Mouse (Mus musculus): ENCODE measurements around the gene Slc9a7. TPM values are rescaled to one million over a fixed set of nuclear protein-coding genes. Genes with fewer than 3 reads are reported as not detected.

Gene Slc9a7
- polyA plus RNA-seq, 1 experiment from 2014 or later, result 6.1 TPM

- no peak overlapping the region for H3K4me3 ChIP-seq
- no peak overlapping the region for H3K27ac ChIP-seq
- no peak overlapping the region for H3K9ac ChIP-seq
- no peak overlapping the region for H3K4me2 ChIP-seq
- no peaks in the 10 kb centered on the region for H3K9me3 ChIP-seq
- ATAC-seq (ENCODE audit: low FRiP score), result no peak
- WGBS, result 90% methylated on average over 3 of the region's 3 CpGs
- H3K27me3 ChIP-seq, result no peaks in the 10 kb centered on the region
- no peaks in the 10 kb centered on the region for H3K4me1 ChIP-seq (replicated peaks)
- H3K36me3 ChIP-seq, result no peaks in the 10 kb centered on the region
These were observed 21.6 kb downstream of the Slc9a7 start for GRCm38 (mm10) chrX:20269980-20270379.

GRCm38 (mm10) chrX:20264370-20264769, 27.2 kb downstream of the Slc9a7 start:
- no peaks in the 10 kb centered on the region for H3K4me1 ChIP-seq (replicated peaks)
- WGBS, result 92% methylated on average over 2 of the region's 2 CpGs
- H3K4me3 ChIP-seq, result no peak overlapping the region
- H3K9ac ChIP-seq, result no peak overlapping the region
- no peaks in the 10 kb centered on the region for H3K27me3 ChIP-seq
- no peaks in the 10 kb centered on the region for H3K9me3 ChIP-seq
- no peak overlapping the region for H3K27ac ChIP-seq
- no peaks in the 10 kb centered on the region for H3K36me3 ChIP-seq
- no peak overlapping the region for H3K4me2 ChIP-seq
- ATAC-seq (ENCODE audit: low FRiP score), result no peak

GRCm38 (mm10) chrX:20228102-20228501, 63.5 kb downstream of the Slc9a7 start:
- Histone ChIP-seq H3K4me1 (replicated peaks) (no peaks in the 10 kb centered on the region), H3K27me3 (no peaks in the 10 kb centered on the region), H3K9me3 (no peaks in the 10 kb centered on the region), H3K4me3 (no peak overlapping the region), H3K36me3 (no peaks in the 10 kb centered on the region), H3K27ac (no peak overlapping the region), H3K9ac (no peak overlapping the region), H3K4me2 (no peak overlapping the region)
- no peak for ATAC-seq (ENCODE audit: low FRiP score)

- H3K4me3 ChIP-seq, result no peak overlapping the region
- ATAC-seq (ENCODE audit: low FRiP score), result no peak
- no peaks in the 10 kb centered on the region for H3K27me3 ChIP-seq
- H3K9ac ChIP-seq, result no peak overlapping the region
- no peaks in the 10 kb centered on the region for H3K36me3 ChIP-seq
- H3K4me1 ChIP-seq (replicated peaks), result no peaks in the 10 kb centered on the region
- H3K27ac ChIP-seq, result no peak overlapping the region
- no peaks in the 10 kb centered on the region for H3K9me3 ChIP-seq
- no peak overlapping the region for H3K4me2 ChIP-seq
- WGBS, result 94% methylated on average over 2 of the region's 2 CpGs
These were observed 70.1 kb downstream of the Slc9a7 start for GRCm38 (mm10) chrX:20221486-20221885.

DNA sequence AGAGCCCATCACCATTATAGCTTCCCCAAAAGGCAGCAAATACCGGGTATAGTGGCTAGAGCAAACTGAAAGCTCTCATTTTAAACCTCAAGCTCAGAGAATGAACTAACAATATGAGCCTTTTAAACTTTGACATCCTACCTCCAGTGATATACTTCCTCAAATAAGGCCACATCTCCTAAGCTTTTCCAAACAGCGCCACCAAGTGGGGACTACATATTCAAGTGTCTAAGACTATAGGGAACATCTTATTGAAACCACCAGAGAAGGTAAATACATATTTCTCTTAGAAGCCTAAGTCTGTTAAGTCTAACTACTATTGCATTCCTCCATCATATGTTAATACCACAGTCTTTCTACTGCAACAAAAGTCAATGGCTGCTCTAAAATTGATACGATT, 106.0 kb downstream of the Slc9a7 start:
- WGBS, result 72% methylated on average over 3 of the region's 3 CpGs
- no peak for ATAC-seq (ENCODE audit: low FRiP score)

DNA sequence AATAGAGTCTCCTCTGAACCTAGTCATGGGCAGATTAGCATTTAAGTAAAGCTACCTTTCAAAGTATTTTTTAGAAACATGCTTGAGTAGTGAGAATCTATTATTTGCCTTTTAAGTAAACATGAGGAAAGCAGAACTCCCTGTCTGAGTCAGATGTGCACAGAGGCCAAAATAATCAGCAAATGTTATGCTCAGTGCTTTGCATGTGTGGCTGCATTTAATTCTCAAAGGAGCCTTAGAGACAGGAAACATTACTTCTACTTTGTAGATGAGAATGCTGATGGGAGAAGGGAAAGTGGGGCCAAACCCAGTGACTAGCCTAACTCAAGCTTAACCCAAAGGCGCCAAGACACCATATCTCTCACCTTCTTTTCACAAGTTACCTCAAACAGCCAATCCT, 114.8 kb downstream of the Slc9a7 start:
- Histone ChIP-seq H3K4me3 (no peak overlapping the region), H3K27ac (no peak overlapping the region), H3K9ac (no peak overlapping the region), H3K4me1 (replicated peaks) (no peaks in the 10 kb centered on the region), H3K36me3 (no peaks in the 10 kb centered on the region), H3K9me3 (no peaks in the 10 kb centered on the region), H3K27me3 (no peaks in the 10 kb centered on the region), H3K4me2 (no peak overlapping the region)
- WGBS, result 85% methylated on average over 1 of the region's 1 CpGs
- ATAC-seq (ENCODE audit: low FRiP score), result no peak

More for the DNA sequence above, 106.0 kb downstream of the Slc9a7 start:
- no peak overlapping the region for H3K9ac ChIP-seq
- H3K27ac ChIP-seq, result no peak overlapping the region
- H3K9me3 ChIP-seq, result no peaks in the 10 kb centered on the region
- no peak overlapping the region for H3K4me2 ChIP-seq
- no peak overlapping the region for H3K4me3 ChIP-seq
- no peaks in the 10 kb centered on the region for H3K4me1 ChIP-seq (replicated peaks)
- no peaks in the 10 kb centered on the region for H3K27me3 ChIP-seq
- no peaks in the 10 kb centered on the region for H3K36me3 ChIP-seq

GRCm38 (mm10) chrX:20168430-20168829, 123.2 kb downstream of the Slc9a7 start:
- Histone ChIP-seq H3K27me3 (no peaks in the 10 kb centered on the region), H3K36me3 (no peaks in the 10 kb centered on the region), H3K9ac (no peak overlapping the region), H3K27ac (no peak overlapping the region), H3K4me3 (no peak overlapping the region), H3K9me3 (no peaks in the 10 kb centered on the region), H3K4me2 (no peak overlapping the region), H3K4me1 (replicated peaks) (no peaks in the 10 kb centered on the region)
- no peak for ATAC-seq (ENCODE audit: low FRiP score)

DNA sequence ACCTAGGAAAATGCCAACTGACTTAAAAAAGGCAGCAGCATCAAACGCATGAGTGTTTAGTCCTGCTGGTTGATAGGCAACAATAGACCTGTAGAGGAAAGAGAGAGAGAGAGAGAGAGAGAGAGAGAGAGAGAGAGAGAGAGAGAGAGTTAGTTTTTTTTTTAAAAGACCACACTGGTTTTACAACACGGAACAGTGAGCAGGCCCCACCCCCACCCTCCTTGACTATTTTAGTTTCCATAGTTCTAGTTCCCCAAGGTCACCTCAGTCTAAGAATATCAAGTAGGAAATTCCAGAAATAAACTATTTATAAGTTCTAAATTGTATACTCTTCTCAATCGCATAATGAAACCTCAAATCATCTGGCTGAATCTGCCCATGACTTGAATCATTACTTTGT, 126.6 kb downstream of the Slc9a7 start:
- Histone ChIP-seq H3K36me3 (no peaks in the 10 kb centered on the region), H3K4me2 (no peak overlapping the region), H3K27me3 (no peaks in the 10 kb centered on the region), H3K4me3 (no peak overlapping the region), H3K27ac (no peak overlapping the region), H3K9ac (no peak overlapping the region), H3K9me3 (no peaks in the 10 kb centered on the region), H3K4me1 (replicated peaks) (no peaks in the 10 kb centered on the region)
- 75% methylated on average over 3 of the region's 3 CpGs for WGBS
- ATAC-seq (ENCODE audit: low FRiP score), result no peak

GRCm38 (mm10) chrX:20162322-20162711, 129.3 kb downstream of the Slc9a7 start:
- H3K4me2 ChIP-seq, result no peak overlapping the region
- H3K4me1 ChIP-seq (replicated peaks), result no peaks in the 10 kb centered on the region
- no peak overlapping the region for H3K27ac ChIP-seq
- no peak overlapping the region for H3K4me3 ChIP-seq
- no peaks in the 10 kb centered on the region for H3K9me3 ChIP-seq
- 13% methylated on average over 4 of the region's 4 CpGs for WGBS
- no peaks in the 10 kb centered on the region for H3K27me3 ChIP-seq
- no peak overlapping the region for H3K9ac ChIP-seq
- no peaks in the 10 kb centered on the region for H3K36me3 ChIP-seq
- ATAC-seq (ENCODE audit: low FRiP score), result no peak

DNA sequence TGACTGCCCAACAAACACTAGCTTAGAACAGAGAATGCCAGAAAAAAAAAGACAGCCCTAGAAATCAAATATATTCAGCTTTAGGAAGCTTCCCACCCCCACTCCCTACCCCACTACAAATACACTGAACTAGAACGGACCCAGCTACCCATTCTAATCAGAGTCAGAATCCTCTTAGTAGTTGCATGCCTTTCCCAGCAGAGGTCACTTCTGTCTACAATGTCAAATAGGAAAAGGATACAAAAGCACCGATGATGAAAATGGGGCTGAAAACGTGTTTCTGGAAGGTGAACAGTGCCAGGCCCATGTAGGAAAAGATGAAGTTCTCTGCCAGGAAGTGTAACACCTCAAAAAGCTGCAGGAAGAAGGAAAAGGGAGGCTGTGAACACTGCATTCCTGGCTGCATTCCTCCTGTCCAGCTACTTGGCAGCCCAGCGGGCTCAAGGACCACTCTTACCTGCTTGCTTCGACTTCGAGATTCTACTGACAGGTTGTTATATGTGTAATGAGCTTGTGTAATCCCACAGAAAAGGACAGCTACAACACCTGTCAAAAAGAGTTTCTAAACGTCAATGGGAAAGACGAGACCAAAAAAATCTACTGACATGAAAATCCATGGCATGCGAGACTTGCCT, 129.8 kb downstream of the Slc9a7 start:
- H3K4me2 ChIP-seq, result no peak overlapping the region
- no peak overlapping the region for H3K4me3 ChIP-seq
- ATAC-seq (ENCODE audit: low FRiP score), result no peak
- no peaks in the 10 kb centered on the region for H3K27me3 ChIP-seq
- no peaks in the 10 kb centered on the region for H3K9me3 ChIP-seq
- no peaks in the 10 kb centered on the region for H3K36me3 ChIP-seq
- no peak overlapping the region for H3K27ac ChIP-seq
- WGBS, result 58% methylated on average over 9 of the region's 9 CpGs
- no peak overlapping the region for H3K9ac ChIP-seq
- no peaks in the 10 kb centered on the region for H3K4me1 ChIP-seq (replicated peaks)

DNA sequence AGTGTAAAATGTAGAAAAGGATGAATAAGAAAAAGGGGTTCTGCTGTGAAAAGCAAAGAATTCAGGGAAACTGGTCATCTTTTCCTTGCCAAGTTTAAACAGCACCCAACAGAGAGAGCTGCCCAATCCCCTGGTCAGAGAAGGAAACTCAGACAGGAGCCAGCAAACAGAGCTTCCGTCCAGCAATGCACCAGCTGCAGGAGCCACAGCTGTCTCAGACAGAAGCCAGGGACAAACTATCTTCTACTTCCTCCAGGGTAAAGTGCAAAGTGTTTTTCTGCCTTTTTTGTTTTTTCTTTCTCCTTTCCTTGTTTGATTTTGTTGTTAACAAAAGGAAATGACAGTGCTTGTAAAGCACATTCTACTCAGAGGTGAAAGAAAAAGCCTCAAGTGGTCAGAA, 131.3 kb downstream of the Slc9a7 start:
- no peak for ATAC-seq (ENCODE audit: low FRiP score)
- no peaks in the 10 kb centered on the region for H3K27me3 ChIP-seq
- no peak overlapping the region for H3K4me2 ChIP-seq
- no peak overlapping the region for H3K4me3 ChIP-seq
- no peaks in the 10 kb centered on the region for H3K4me1 ChIP-seq (replicated peaks)
- H3K27ac ChIP-seq, result no peak overlapping the region
- no peaks in the 10 kb centered on the region for H3K36me3 ChIP-seq
- H3K9me3 ChIP-seq, result no peaks in the 10 kb centered on the region
- WGBS, result 67% methylated on average over 1 of the region's 1 CpGs
- no peak overlapping the region for H3K9ac ChIP-seq

DNA sequence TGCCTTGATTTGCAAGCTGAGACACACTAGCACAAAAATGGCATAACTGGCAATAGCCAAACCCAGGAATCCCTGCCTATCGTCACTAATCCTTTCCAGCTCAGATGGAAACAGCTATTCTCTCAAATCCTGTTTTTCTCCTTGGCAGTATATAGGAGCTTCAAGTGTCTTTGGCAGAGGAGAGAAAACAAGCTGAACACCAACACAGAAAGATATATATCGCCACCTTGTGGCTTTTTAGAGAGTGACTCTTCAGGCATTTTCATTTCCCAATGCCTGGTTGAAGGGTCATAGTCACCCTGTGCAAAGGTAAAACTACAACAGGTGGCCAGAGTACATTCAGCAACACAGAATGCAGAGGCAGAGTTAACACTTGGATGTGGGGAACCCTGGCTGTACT, 134.1 kb downstream of the Slc9a7 start:
- no peak overlapping the region for H3K4me3 ChIP-seq
- 19% methylated on average over 2 of the region's 2 CpGs for WGBS

GRCm38 (mm10) chrX:20129466-20129865, 162.1 kb downstream of the Slc9a7 start:
- ATAC-seq (ENCODE audit: low FRiP score), result no peak
- Histone ChIP-seq H3K27ac (no peak overlapping the region), H3K4me3 (no peak overlapping the region), H3K27me3 (no peaks in the 10 kb centered on the region), H3K4me2 (no peak overlapping the region), H3K9me3 (no peaks in the 10 kb centered on the region), H3K9ac (no peak overlapping the region), H3K4me1 (replicated peaks) (no peaks in the 10 kb centered on the region), H3K36me3 (no peaks in the 10 kb centered on the region)
- WGBS, result 86% methylated on average over 1 of the region's 1 CpGs

More for the DNA sequence above, 134.1 kb downstream of the Slc9a7 start:
- Histone ChIP-seq H3K27ac (no peak overlapping the region), H3K36me3 (no peaks in the 10 kb centered on the region), H3K4me1 (replicated peaks) (no peaks in the 10 kb centered on the region), H3K9me3 (no peaks in the 10 kb centered on the region), H3K9ac (no peak overlapping the region), H3K27me3 (no peaks in the 10 kb centered on the region), H3K4me2 (no peak overlapping the region)
- no peak for ATAC-seq (ENCODE audit: low FRiP score)

Data from hindbrain, embryonic 13.5 days (tissue).